Mouse (Mus musculus) testis, adult 2 months (tissue): ENCODE measurements around the gene Usp34. TPM values are rescaled to one million over a fixed set of nuclear protein-coding genes. Genes with fewer than 3 reads are reported as not detected.
"Not testable (repeated sequence)": the region's sequence is repeated elsewhere in the genome, so short reads cannot be mapped to it uniquely, and the experiment has no call there.

Experiments used
- H3K27ac ChIP-seq: fragments of 200-500 bp; 2 replicates; pipeline ENCODE4 v1.5.1; 2012; ENCODE audit warnings: low read depth, low read length; ENCODE audit not compliant: control insufficient read depth, insufficient read depth
- H3K27me3 ChIP-seq: fragments of 200-500 bp; 2 replicates; pipeline ENCODE4 v1.6.1; 2012; ENCODE audit warnings: mild to moderate bottlenecking, low read length, moderate library complexity; ENCODE audit not compliant: control insufficient read depth, insufficient read depth
- H3K36me3 ChIP-seq: fragments of 200-500 bp; 2 replicates; pipeline ENCODE4 v1.6.1; 2012; ENCODE audit warnings: mild to moderate bottlenecking, low read length; ENCODE audit not compliant: control insufficient read depth, insufficient read depth
- H3K4me1 ChIP-seq: fragments of 200-500 bp; 2 replicates; pipeline ENCODE4 v1.6.1; 2012; ENCODE audit warnings: low read length; ENCODE audit not compliant: control insufficient read depth, insufficient read depth
- H3K4me3 ChIP-seq: fragments of 200-500 bp; 2 replicates; pipeline ENCODE4 v1.5.1; 2012; ENCODE audit warnings: low read depth, mild to moderate bottlenecking, low read length, moderate library complexity, mixed read lengths; ENCODE audit not compliant: control insufficient read depth
- CTCF ChIP-seq: fragments of 200-500 bp; IDR thresholded peaks from 2 replicates; pipeline ENCODE4 v1.5.1; 2012; ENCODE audit warnings: low read depth, mild to moderate bottlenecking, inconsistent platforms, low read length, moderate library complexity; ENCODE audit not compliant: control insufficient read depth, insufficient read depth, insufficient replicate concordance
- POLR2A ChIP-seq: fragments of 200-500 bp; IDR thresholded peaks from 2 replicates; pipeline ENCODE4 v1.6.1; 2012; ENCODE audit warnings: low read depth, mild to moderate bottlenecking, inconsistent platforms, low read length, moderate library complexity; ENCODE audit not compliant: control insufficient read depth
- polyA plus RNA-seq: library from polyadenylated mRNA; depleted of rRNA; stranded (reverse); fragments of >200 nt; gene quantifications from 2 replicates; pipeline ENCODE4 v1.2.3, GENCODE M21; 2012

Usp34 gene
- polyA plus RNA-seq, 1 experiment: 23.4 TPM

GRCm38 (mm10) chr11:23275780-23276179, 30.9 kb upstream of the Usp34 start:
- no peak for TF ChIP-seq POLR2A
- Histone ChIP-seq H3K27ac (no peak overlapping the region), H3K4me1 (no peaks in the 10 kb centered on the region), H3K36me3 (peaks cover 2% of the 10 kb centered on the region; the same call in 1 of the 2 replicates), H3K27me3 (no peaks in the 10 kb centered on the region), H3K4me3 (no peak overlapping the region)

- H3K27me3 ChIP-seq: no peaks in the 10 kb centered on the region
- H3K4me1 ChIP-seq: no peaks in the 10 kb centered on the region
- H3K27ac ChIP-seq: no peak overlapping the region
- no peak for TF ChIP-seq POLR2A
- no peak for TF ChIP-seq CTCF
- peaks cover 2% of the 10 kb centered on the region for H3K36me3 ChIP-seq
- no peak overlapping the region for H3K4me3 ChIP-seq
Observed at GRCm38 (mm10) chr11:23284469-23284868, 22.2 kb upstream of the Usp34 start.

GRCm38 (mm10) chr11:23288866-23289265, 17.8 kb upstream of the Usp34 start:
- not testable (repeated sequence) for H3K4me3 ChIP-seq, H3K36me3 ChIP-seq, H3K27ac ChIP-seq, H3K4me1 ChIP-seq, H3K27me3 ChIP-seq

DNA sequence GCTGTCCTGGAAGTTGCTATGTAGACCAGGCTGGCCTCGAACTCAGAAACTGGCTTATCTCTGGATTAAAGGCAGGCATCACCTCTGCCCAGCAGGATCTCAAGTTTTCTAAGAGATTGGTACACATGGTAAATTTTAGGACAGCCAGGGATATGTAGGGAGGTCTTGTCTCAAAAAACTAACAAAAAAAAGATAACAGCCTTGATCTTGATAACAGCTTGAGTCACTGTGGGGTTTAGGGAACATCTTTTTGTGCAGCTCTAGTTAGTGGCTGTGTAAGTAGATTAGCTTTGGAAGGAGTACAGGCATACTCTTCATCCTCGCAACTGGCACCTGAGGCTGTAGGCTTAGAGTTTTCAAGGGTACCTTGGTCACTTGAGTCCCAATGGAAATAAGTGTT, 9.3 kb upstream of the Usp34 start:
- Histone ChIP-seq H3K4me3 (no peak overlapping the region), H3K27ac (no peak overlapping the region), H3K27me3 (no peaks in the 10 kb centered on the region), H3K4me1 (no peaks in the 10 kb centered on the region), H3K36me3 (peaks cover 2% of the 10 kb centered on the region; the same call in 1 of the 2 replicates)
- TF ChIP-seq POLR2A (no peak), CTCF (no peak)

- Histone ChIP-seq H3K27me3 (no peaks in the 10 kb centered on the region), H3K4me3 (no peak overlapping the region), H3K27ac (no peak overlapping the region), H3K4me1 (no peaks in the 10 kb centered on the region), H3K36me3 (no peaks in the 10 kb centered on the region)
- no peak for TF ChIP-seq POLR2A
- no peak for TF ChIP-seq CTCF
Observed at GRCm38 (mm10) chr11:23298301-23298700, 8.4 kb upstream of the Usp34 start.

GRCm38 (mm10) chr11:23299910-23300309, 6.8 kb upstream of the Usp34 start:
- TF ChIP-seq POLR2A: no peak
- TF ChIP-seq CTCF: no peak
- Histone ChIP-seq H3K27ac (no peak overlapping the region), H3K4me3 (no peak overlapping the region), H3K4me1 (no peaks in the 10 kb centered on the region), H3K27me3 (no peaks in the 10 kb centered on the region), H3K36me3 (no peaks in the 10 kb centered on the region)

- Histone ChIP-seq H3K4me3 (no peak overlapping the region), H3K36me3 (no peaks in the 10 kb centered on the region), H3K4me1 (no peaks in the 10 kb centered on the region), H3K27me3 (no peaks in the 10 kb centered on the region), H3K27ac (no peak overlapping the region)
- TF ChIP-seq CTCF: no peak
Observed at GRCm38 (mm10) chr11:23303126-23303525, 3.6 kb upstream of the Usp34 start.

DNA sequence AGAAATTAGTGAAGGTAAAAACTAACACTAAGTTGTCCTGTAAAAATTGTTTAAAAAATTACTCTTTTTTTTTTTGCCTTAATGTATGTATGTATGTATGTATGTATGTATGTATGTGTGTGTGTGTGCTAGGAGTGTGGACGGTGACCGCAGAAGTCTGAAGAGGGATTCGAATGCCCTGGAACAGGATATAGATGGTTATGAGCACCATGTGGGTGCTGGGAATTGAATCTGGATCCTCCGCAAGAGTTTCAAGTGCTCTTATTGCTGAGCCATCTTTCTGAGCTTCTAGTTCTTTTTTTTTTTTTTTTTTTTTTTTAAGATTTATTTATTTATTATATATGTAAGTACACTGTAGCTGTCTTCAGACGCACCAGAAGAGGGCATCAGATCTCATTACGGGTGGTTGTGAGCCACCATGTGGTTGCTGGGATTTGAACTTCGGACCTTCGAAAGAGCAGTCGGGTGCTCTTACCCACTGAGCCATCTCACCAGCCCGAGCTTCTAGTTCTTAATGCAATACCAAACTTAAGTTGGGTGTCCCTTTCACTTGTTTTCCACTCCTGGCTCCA, 1.5 kb upstream of the Usp34 start:
- Histone ChIP-seq H3K4me3 (peak overlapping the region; percentile 94), H3K27ac (peak overlapping the region; percentile 97)
- H3K4me1 ChIP-seq, H3K36me3 ChIP-seq, H3K27me3 ChIP-seq: not testable (repeated sequence)
